Mouse (Mus musculus) lung, embryonic 14.5 days (tissue): ENCODE measurements around the gene Cenpe. TPM values are rescaled to one million over a fixed set of nuclear protein-coding genes. Genes with fewer than 3 reads are reported as not detected.

ENCODE experiments used
- ATAC-seq: fragments of 200-750 bp; cut with Nextera tagmentation; 2 replicates; pipeline ENCODE4 v1.8.0; 2017; ENCODE audit warnings: mild to moderate bottlenecking, moderate TSS enrichment, moderate library complexity; ENCODE audit not compliant: insufficient read depth
- DNase-seq: peaks from one replicate; pipeline ENCODE4 v3.0.0-alpha.2; 2015
- H3K27ac ChIP-seq: fragments of 300-500 bp; sonication (generic); 2 replicates; pipeline ENCODE4 v1.5.1; 2014; ENCODE audit warnings: low read depth, mild to moderate bottlenecking, moderate library complexity
- H3K27me3 ChIP-seq: fragments of 300-500 bp; sonication (generic); 2 replicates; pipeline ENCODE4 v1.6.1; 2014; ENCODE audit warnings: low read length, control low read depth; ENCODE audit not compliant: insufficient read depth
- H3K36me3 ChIP-seq: fragments of 300-500 bp; sonication (generic); 2 replicates; pipeline ENCODE4 v1.6.1; 2014; ENCODE audit warnings: control low read depth; ENCODE audit not compliant: insufficient read depth
- H3K4me1 ChIP-seq: fragments of 300-500 bp; sonication (generic); 2 replicates; pipeline ENCODE4 v1.6.1; 2014; ENCODE audit warnings: antibody characterized with exemption, control low read depth; ENCODE audit not compliant: insufficient read depth
- H3K4me2 ChIP-seq: fragments of 300-500 bp; sonication (generic); 2 replicates; pipeline ENCODE4 v1.6.1; 2014; ENCODE audit warnings: mild to moderate bottlenecking
- H3K4me3 ChIP-seq: fragments of 300-500 bp; sonication (generic); 2 replicates; pipeline ENCODE4 v1.5.1; 2014; ENCODE audit warnings: low read depth, low read length
- H3K9ac ChIP-seq: fragments of 300-500 bp; sonication (generic); 2 replicates; pipeline ENCODE4 v1.6.1; 2014
- H3K9me3 ChIP-seq: fragments of 300-500 bp; sonication (generic); 2 replicates; pipeline ENCODE4 v1.6.1; 2016; ENCODE audit warnings: low read depth, low read length, control low read depth
- CTCF ChIP-seq: IDR thresholded peaks from 2 replicates; pipeline ENCODE4 v1.5.1; 2016; ENCODE audit warnings: antibody characterized with exemption, low read depth
- WGBS: fragments of 180-500 bp; shearing (Covaris S2); extraction: QIAGEN DNeasy Blood & Tissue Kit; methylation state at CpG from one replicate; pipeline ENCODE4 v1.1.7; 2014; 5-methylcytosine and 5-hydroxymethylcytosine counted together
- polyA plus RNA-seq: library from polyadenylated mRNA; unstranded; fragments of >200 nt; fragmentation: Nextera tagmentation; extraction: Ambion mirVana; gene quantifications from 2 replicates; pipeline ENCODE4 v1.2.1, GENCODE M21; 2014

Cenpe gene
- polyA plus RNA-seq, 1 experiment from 2014 or later: 43.8 TPM

GRCm38 (mm10) chr3:135290249-135290894 is 78.0 kb downstream of the Cenpe start:
- Histone ChIP-seq H3K36me3 (no peaks in the 10 kb centered on the region), H3K27me3 (no peaks in the 10 kb centered on the region), H3K4me2 (no peak overlapping the region), H3K27ac (no peak overlapping the region), H3K9me3 (no peaks in the 10 kb centered on the region), H3K4me1 (no peaks in the 10 kb centered on the region), H3K9ac (no peak overlapping the region), H3K4me3 (no peak overlapping the region)
- peak; percentile 83 for TF ChIP-seq CTCF
- 100% methylated on average over 6 of the region's 7 CpGs for WGBS
- DNase-seq (peak; percentile 87), ATAC-seq (peak; percentile 80)

DNA sequence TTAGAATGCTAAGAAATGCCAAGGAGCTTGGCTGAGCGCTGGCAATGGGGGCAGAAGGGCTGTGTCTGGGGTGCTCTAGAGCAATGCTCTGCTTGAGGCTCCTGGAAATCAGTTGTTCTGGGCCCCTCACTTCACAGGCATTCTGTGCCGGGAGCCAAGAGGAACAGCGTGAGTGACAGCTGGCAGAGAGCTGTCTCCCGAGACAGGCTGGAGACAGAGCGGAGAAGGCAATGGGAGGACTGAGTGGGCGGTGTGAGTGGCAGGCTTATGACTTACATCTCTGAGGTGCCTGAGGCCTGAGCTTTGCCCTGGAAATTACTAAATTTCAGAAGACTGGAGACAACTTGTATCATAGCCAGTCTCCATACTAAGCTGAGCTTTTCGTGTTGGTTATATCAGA is 81.4 kb downstream of the Cenpe start:
- TF ChIP-seq CTCF: no peak
- no peaks in the 10 kb centered on the region for H3K9me3 ChIP-seq
- no peak overlapping the region for H3K4me2 ChIP-seq
- WGBS: 45% methylated on average over 7 of the region's 7 CpGs
- no peaks in the 10 kb centered on the region for H3K4me1 ChIP-seq
- H3K4me3 ChIP-seq: no peak overlapping the region
- DNase-seq (no peak), ATAC-seq (no peak)
- no peak overlapping the region for H3K27ac ChIP-seq
- no peaks in the 10 kb centered on the region for H3K27me3 ChIP-seq
- no peak overlapping the region for H3K9ac ChIP-seq
- no peaks in the 10 kb centered on the region for H3K36me3 ChIP-seq

DNA sequence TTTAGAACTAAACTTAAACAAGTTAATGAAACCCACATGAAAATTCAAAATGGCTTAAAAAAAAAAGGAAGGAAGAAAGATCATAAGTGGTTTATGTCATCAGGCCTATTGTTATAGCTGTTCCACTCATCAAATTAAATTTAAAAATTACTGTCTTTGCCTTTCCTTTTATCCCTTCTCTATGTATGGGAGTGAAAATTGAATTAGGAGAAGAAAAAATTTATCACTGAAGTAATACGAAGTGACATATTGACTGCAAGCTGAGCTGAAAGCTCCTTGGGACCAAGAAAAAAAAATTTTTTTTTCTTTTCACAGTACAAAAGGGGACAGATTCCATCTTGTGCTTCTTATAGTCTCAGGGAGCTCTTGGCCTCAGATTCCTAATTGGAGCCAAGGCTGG is 83.2 kb downstream of the Cenpe start:
- Histone ChIP-seq H3K4me2 (no peak overlapping the region), H3K9ac (no peak overlapping the region), H3K27ac (no peak overlapping the region), H3K9me3 (no peaks in the 10 kb centered on the region), H3K4me1 (no peaks in the 10 kb centered on the region), H3K36me3 (no peaks in the 10 kb centered on the region), H3K4me3 (no peak overlapping the region), H3K27me3 (no peaks in the 10 kb centered on the region)
- TF ChIP-seq CTCF: no peak
- 76% methylated on average over 1 of the region's 1 CpGs for WGBS
- DNase-seq: no peak
- no peak for ATAC-seq

DNA sequence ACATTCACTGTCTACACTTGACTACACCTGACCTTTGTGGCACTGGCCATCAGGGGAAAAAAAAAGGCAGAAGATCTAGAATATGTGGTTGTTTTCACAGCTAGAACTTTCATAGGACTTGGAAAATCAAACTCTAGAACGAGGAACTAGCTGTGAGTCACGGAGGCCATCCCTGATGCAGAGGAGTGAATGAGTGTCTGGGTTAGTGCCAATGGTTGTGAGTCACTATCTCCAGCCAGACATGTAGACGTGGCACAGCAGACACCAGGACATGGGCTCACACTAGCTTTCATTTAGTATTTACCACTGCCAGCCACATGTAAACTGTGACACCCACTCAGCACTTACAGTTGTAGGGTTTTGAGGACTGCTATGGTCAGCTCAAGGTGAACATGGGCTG is 86.2 kb downstream of the Cenpe start:
- TF ChIP-seq CTCF: no peak
- DNase-seq (no peak), ATAC-seq (no peak)
- Histone ChIP-seq H3K4me3 (no peak overlapping the region), H3K4me2 (no peak overlapping the region), H3K27me3 (no peaks in the 10 kb centered on the region), H3K36me3 (no peaks in the 10 kb centered on the region), H3K9me3 (no peaks in the 10 kb centered on the region), H3K9ac (no peak overlapping the region), H3K4me1 (no peaks in the 10 kb centered on the region), H3K27ac (no peak overlapping the region)
- 68% methylated on average over 3 of the region's 3 CpGs for WGBS

DNA sequence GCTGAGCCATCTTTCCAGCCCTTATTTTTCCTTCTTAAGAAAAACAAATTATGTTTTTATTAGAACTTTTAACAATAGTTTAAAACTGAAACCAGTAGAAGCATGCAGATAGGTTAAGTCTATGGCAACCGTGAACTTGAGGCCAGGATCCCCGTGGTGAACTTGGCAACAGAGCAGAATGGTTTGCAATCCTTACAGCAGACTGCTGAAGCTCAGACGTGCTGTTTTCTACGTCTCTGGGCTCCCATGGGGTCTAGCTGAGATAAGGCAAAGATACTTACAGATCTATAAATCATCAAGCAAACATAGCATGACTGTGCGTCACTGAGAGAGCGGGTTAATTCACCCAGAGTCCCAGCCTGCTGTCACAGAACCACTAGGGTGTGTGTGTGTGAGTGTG is 87.7 kb downstream of the Cenpe start:
- Histone ChIP-seq H3K36me3 (no peaks in the 10 kb centered on the region), H3K4me3 (no peak overlapping the region), H3K27ac (no peak overlapping the region), H3K4me2 (no peak overlapping the region), H3K27me3 (no peaks in the 10 kb centered on the region), H3K9ac (no peak overlapping the region), H3K4me1 (no peaks in the 10 kb centered on the region), H3K9me3 (no peaks in the 10 kb centered on the region)
- no peak for TF ChIP-seq CTCF
- 46% methylated on average over 6 of the region's 6 CpGs for WGBS
- no peak for ATAC-seq
- no peak for DNase-seq

DNA sequence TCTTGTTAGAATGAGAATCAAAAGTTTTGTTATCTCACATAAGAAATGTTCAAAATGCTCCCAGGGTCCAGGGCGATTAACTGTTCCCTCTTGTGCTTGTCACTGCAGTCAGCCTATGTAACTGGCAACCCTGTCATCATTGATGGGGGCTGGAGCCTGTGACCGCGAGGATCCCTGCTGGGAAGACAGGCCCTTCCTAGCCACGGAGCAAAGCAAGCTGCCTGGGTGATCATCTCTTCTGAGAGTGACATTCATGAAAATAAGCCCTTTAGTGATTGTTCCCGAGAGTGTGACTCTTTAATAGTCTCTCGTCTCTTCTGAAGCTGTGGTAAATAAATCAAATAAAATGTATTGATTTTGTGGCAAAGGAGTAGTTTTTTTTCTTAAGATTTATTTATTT is 91.7 kb downstream of the Cenpe start:
- no peak for ATAC-seq
- Histone ChIP-seq H3K4me1 (0 out of 2 replicates have a peak, but pooled peaks cover 3% of the 10 kb centered on the region), H3K4me2 (no peak overlapping the region), H3K27ac (no peak overlapping the region), H3K27me3 (no peaks in the 10 kb centered on the region), H3K4me3 (no peak overlapping the region), H3K9ac (no peak overlapping the region), H3K36me3 (no peaks in the 10 kb centered on the region), H3K9me3 (no peaks in the 10 kb centered on the region)
- DNase-seq: no peak
- no peak for TF ChIP-seq CTCF
- 34% methylated on average over 6 of the region's 6 CpGs for WGBS

DNA sequence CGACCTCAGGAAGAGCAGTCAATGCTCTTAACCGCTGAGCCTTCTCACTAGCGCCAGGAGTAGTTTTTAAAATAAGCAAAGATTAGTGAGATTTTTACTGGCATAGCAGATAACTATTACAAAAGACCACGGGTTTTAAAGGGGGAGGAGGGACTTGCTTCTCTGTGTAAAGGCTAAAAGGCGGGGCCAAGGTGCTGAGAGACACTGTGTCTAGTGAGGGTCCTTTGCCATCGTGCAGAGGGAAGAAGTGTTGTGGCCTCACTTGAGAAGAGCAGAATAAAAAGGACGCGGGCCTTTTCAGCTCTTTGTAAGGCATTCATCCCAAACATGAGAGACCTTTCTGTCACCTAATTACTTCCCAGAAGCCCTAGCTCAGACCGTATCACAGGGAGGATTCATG is 92.2 kb downstream of the Cenpe start:
- TF ChIP-seq CTCF: no peak
- DNase-seq (peak; percentile 30), ATAC-seq (no peak)
- H3K4me2 ChIP-seq: no peak overlapping the region
- H3K27ac ChIP-seq: no peak overlapping the region
- H3K9ac ChIP-seq: no peak overlapping the region
- H3K4me1 ChIP-seq: 0 out of 2 replicates have a peak, but pooled peaks cover 3% of the 10 kb centered on the region
- H3K9me3 ChIP-seq: no peaks in the 10 kb centered on the region
- H3K4me3 ChIP-seq: no peak overlapping the region
- no peaks in the 10 kb centered on the region for H3K36me3 ChIP-seq
- no peaks in the 10 kb centered on the region for H3K27me3 ChIP-seq
- WGBS: 19% methylated on average over 9 of the region's 9 CpGs
